Mouse (Mus musculus) megakaryocyte, embryonic 14.5 days (primary cell): Measurements from ENCODE around the gene Zfp148. TPM values are rescaled to one million over a fixed set of nuclear protein-coding genes. Genes with fewer than 3 reads are reported as not detected.

ENCODE experiments used
- H3K27me3 ChIP-seq: replicated peaks from 2 replicates; pipeline ENCODE3; 2012; ENCODE audit warnings: inconsistent platforms
- H3K36me3 ChIP-seq: replicated peaks from 2 replicates; pipeline ENCODE3; 2012; ENCODE audit warnings: low read length, inconsistent platforms, mixed read lengths
- H3K4me1 ChIP-seq: 2 replicates; pipeline ENCODE4 v1.6.1; 2012; ENCODE audit warnings: inconsistent platforms
- H3K4me3 ChIP-seq: replicated peaks from 2 replicates; pipeline ENCODE3; 2012; ENCODE audit warnings: moderate library complexity, mild to moderate bottlenecking, inconsistent platforms
- H3K9me3 ChIP-seq: 2 replicates; pipeline ENCODE4 v1.6.1; 2012; ENCODE audit warnings: inconsistent platforms
- FLI1 ChIP-seq: IDR thresholded peaks from 2 replicates; pipeline ENCODE4 v1.6.1; 2012; ENCODE audit warnings: low read length, inconsistent platforms, mixed read lengths
- GATA1 ChIP-seq: IDR thresholded peaks from 3 replicates; pipeline ENCODE4 v1.6.1; 2012; ENCODE audit warnings: mixed read lengths, low read length, inconsistent platforms, borderline replicate concordance
- polyA plus RNA-seq: library from polyadenylated mRNA; stranded (reverse); fragments of >175 nt; gene quantifications from 2 replicates; pipeline ENCODE4 v1.2.3, GENCODE M21; 2012; ENCODE audit warnings: low replicate concordance; ENCODE audit not compliant: insufficient read depth

The Zfp148 gene
- polyA plus RNA-seq, 1 experiment, result 0.32 TPM

DNA sequence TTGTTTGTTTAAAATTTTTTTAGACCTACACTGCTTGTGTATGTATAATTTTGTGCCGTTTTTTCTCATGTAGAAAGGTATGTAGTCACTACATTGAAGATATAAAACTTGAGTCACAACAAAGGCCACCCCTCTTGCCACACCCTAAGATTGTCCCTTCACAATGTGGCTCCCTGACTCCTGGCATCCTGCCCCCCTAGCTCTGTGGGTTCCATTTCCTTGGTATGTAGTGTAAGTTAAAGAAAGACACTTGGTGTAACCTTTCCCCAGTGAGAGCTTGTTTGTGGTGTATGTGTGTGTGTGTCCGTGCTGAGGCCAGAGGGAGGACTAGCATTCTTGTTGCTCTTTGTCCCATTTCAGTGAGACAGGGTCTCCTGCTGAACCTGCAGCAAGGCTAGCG lies 23.4 kb downstream of the Zfp148 start:
- peaks cover 59% of the 10 kb centered on the region for H3K4me1 ChIP-seq
- TF ChIP-seq GATA1, result no peak
- no peak for TF ChIP-seq FLI1
- H3K4me3 ChIP-seq, result no peak overlapping the region
- no peaks in the 10 kb centered on the region for H3K27me3 ChIP-seq
- H3K36me3 ChIP-seq, result peaks cover 8% of the 10 kb centered on the region
- no peaks in the 10 kb centered on the region for H3K9me3 ChIP-seq

DNA sequence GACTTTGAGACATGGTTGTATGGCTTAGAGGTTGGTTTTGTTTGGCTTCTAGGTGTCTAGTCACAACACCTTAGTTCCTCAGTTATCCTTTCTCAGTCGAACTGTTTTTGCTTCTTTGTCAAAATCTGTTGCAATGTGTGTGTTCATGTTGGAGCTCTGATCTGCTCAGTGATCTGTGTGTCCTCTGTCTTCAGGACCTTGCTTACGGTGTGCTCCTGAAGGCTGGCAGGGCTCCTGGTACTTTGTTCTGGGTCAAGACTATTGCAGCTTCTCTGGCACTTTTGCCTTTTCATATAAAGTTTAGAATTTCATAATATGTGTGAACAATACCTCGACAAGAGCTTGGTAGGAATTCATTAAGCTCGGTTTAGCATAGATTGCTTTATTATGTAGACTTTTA lies 24.9 kb downstream of the Zfp148 start:
- Histone ChIP-seq H3K4me1 (peaks cover 58% of the 10 kb centered on the region), H3K9me3 (no peaks in the 10 kb centered on the region), H3K36me3 (peaks cover 8% of the 10 kb centered on the region), H3K4me3 (no peak overlapping the region), H3K27me3 (no peaks in the 10 kb centered on the region)
- no peak for TF ChIP-seq GATA1
- no peak for TF ChIP-seq FLI1

DNA sequence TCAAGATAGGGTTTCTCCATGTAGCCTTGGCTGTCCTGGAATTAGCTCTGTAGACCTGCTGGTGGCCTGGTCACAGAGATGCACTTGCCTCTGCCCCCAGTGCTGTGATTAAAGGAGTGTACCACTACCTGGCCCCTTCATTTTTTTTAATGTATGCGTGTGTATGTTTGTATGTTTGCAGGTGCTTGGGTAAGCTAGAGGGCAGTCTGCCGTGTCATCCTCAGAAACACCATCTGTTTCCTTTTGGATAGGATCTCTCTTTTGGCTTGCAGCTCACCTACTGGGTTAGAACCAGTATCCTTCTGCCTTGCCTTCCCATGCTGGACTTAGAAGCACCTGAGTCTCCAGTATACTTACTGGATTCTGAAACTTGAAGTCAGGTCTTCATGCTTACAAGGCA lies 29.5 kb downstream of the Zfp148 start:
- Histone ChIP-seq H3K9me3 (no peaks in the 10 kb centered on the region), H3K36me3 (peaks cover 11% of the 10 kb centered on the region), H3K27me3 (no peaks in the 10 kb centered on the region), H3K4me3 (no peak overlapping the region), H3K4me1 (peaks cover 65% of the 10 kb centered on the region)
- TF ChIP-seq GATA1, result no peak
- TF ChIP-seq FLI1, result no peak

DNA sequence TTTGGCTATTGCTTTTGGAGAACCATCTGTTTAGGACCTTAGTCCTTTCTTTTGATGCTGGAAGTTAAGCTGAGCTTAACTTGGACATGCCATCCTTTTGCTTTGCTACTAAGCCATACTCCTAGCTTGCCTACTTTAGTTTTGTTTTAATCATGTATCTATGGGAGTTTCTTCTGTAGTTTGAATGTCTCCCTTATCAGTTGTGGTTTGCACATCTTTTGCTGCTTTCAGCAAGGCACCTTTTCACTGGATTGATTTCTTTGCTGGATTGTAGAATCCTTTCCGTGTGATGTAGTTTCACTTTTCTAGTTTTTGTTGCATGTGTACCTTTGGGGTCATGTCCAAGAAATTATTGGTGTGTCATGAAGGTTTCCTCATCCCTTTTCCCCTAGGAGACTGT lies 30.0 kb downstream of the Zfp148 start:
- Histone ChIP-seq H3K27me3 (no peaks in the 10 kb centered on the region), H3K36me3 (peaks cover 11% of the 10 kb centered on the region), H3K4me3 (no peak overlapping the region), H3K4me1 (peaks cover 65% of the 10 kb centered on the region), H3K9me3 (no peaks in the 10 kb centered on the region)
- TF ChIP-seq FLI1, result no peak
- no peak for TF ChIP-seq GATA1

DNA sequence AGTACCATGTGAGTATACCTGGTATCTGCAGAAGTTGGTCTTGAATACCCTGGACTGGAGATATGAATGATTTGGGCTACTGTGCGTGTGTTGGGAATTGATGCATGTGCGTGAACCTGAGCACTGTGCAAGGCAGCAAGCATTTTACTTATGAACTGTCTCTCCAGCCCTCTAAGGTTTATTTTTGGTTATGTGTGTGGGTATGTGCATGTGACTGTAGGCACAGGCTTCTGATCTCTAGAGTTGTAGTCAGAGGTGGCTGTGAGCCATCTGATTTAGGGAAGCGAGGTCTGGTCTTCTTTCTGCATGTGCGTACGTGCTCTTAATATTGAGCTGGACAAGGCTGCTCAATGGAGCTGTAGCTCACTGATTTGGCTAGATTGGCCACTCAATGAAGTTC lies 33.6 kb downstream of the Zfp148 start:
- Histone ChIP-seq H3K27me3 (no peaks in the 10 kb centered on the region), H3K4me3 (no peak overlapping the region), H3K36me3 (peaks cover 5% of the 10 kb centered on the region), H3K4me1 (peaks cover 85% of the 10 kb centered on the region), H3K9me3 (no peaks in the 10 kb centered on the region)
- TF ChIP-seq FLI1 (no peak), GATA1 (no peak)

DNA sequence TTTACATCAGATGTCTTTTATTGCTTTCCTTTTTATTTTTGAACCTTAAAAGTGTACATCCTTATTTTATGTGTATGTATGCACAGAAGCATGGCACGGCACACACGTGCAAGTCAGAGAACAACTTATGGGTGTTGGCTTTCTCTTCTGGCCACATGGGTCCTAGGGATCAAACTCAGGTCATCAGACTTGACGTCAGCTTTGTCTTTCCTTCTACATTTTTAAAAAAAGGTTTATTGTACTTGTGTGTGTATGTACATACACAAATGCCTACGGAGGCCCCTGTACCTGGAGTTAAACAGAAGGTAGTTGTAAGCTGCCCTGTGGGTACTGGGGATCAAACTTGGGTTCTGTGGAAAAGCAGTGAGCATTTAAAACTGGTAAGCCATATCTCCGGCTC lies 35.0 kb downstream of the Zfp148 start:
- Histone ChIP-seq H3K27me3 (no peaks in the 10 kb centered on the region), H3K36me3 (peaks cover 10% of the 10 kb centered on the region), H3K4me1 (peaks cover 83% of the 10 kb centered on the region), H3K4me3 (no peak overlapping the region), H3K9me3 (no peaks in the 10 kb centered on the region)
- TF ChIP-seq GATA1, result no peak
- TF ChIP-seq FLI1, result no peak

DNA sequence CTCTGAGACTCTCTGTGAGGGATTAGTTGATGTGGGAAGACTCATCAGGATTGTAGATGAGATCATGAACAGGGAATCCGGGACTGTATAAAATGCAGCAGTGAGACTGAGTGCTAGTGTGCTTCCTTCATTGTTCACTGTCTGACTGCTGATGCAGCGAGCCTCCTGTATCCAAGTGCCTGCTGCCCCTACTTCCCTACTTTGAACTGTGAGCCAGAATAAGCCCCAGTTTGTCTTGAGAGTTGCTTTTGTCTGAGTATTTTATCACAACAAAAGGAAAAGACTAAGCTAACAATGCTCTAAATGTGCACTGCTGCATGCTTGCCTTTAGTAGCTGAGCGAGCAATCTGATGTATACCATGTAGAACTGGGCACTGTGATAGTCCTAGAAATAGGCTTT lies 47.7 kb downstream of the Zfp148 start:
- Histone ChIP-seq H3K4me3 (peak overlapping the region; percentile 7), H3K36me3 (peaks cover 64% of the 10 kb centered on the region), H3K27me3 (no peaks in the 10 kb centered on the region), H3K4me1 (peaks cover 38% of the 10 kb centered on the region), H3K9me3 (no peaks in the 10 kb centered on the region)
- TF ChIP-seq FLI1 (no peak), GATA1 (no peak)

DNA sequence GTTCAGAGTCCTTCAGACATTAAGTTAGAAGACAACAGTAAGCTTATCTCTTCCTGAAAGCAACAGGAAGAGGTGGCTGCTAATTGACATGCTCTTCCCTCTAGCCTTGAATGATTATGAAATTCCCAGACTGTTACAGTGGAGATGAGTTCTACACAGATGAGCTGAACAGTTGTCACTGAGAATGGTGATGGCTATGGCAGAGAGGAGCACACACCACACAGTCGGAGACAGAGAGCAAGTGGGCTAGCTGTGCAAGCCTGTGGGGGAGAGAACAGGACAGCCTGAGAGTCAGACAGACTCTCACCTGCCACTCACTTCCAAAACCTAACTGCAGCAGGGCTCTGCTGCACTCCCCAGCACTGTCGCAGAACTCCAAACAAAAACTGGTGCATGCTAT lies 51.0 kb downstream of the Zfp148 start:
- Histone ChIP-seq H3K9me3 (no peaks in the 10 kb centered on the region), H3K4me3 (peak overlapping the region; percentile 35), H3K4me1 (peaks cover 32% of the 10 kb centered on the region), H3K27me3 (no peaks in the 10 kb centered on the region), H3K36me3 (peaks cover 65% of the 10 kb centered on the region)
- TF ChIP-seq FLI1 (no peak), GATA1 (peak; percentile 28; the same call in 1 of the 3 replicates)

DNA sequence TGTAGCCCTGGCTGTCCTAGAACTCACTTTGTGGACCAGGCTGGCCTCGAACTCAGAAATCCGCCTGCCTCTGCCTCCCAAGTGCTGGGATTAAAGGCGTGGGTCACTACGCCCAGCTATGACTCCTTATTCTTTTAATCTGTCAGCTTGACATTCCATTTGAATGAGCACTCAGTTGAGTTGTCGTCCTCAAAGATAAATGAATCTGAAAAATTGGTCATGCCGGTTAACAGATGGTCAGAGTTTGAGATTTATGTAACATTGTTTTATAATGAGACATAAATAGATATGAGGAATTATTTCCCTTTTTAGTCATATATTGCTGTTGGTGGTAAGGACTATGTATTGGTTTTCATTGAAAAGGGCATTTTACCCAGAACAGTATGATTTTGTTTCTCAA lies 60.4 kb downstream of the Zfp148 start:
- H3K27me3 ChIP-seq, result no peaks in the 10 kb centered on the region
- TF ChIP-seq FLI1, result no peak
- TF ChIP-seq GATA1, result no peak
- peaks cover 44% of the 10 kb centered on the region for H3K36me3 ChIP-seq
- no peak overlapping the region for H3K4me3 ChIP-seq
- H3K9me3 ChIP-seq, result no peaks in the 10 kb centered on the region
- H3K4me1 ChIP-seq, result peaks cover 26% of the 10 kb centered on the region

DNA sequence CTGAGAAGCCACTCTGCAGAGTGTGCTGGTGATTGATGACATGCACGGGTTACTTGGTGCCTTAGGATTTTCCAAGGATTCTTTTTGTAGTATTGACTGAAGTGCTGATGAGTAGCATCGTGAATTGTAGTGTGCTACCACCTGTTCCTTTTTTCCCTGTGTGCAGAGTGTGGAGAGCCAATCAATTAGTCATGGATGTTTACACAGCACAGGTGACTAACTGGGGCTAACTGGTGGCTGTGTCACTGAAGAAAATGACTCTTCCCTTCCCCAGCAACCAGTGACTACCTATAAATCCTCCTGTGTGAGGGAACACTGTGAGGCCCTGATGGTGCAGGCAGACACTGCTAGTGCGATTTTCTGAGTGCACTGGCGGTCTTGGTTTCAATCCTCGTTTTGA lies 66.2 kb downstream of the Zfp148 start:
- Histone ChIP-seq H3K4me1 (peaks cover 22% of the 10 kb centered on the region), H3K36me3 (peaks cover 37% of the 10 kb centered on the region), H3K27me3 (no peaks in the 10 kb centered on the region), H3K4me3 (no peak overlapping the region), H3K9me3 (no peaks in the 10 kb centered on the region)
- TF ChIP-seq GATA1 (no peak), FLI1 (no peak)

DNA sequence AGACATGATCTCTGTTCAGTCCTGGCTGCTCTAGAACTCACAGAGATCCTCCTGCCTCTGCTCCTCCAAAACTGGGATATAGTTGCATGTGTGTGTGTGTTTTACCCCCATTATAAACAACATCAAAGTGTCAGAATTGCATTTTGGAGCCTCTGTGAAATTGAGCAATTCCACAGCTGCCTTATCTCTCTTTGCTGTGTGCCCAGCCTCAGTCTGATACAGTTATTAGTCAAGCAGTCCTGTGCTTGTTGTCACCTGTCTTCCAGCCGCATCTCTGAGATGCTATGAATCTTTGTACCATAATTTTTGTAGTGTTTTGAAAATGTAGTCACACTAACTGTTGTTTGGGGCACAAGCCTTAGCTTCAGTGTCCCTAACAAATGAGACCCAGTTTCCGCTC lies 73.2 kb downstream of the Zfp148 start:
- H3K4me1 ChIP-seq, result peaks cover 30% of the 10 kb centered on the region

More for the DNA sequence above, 73.2 kb downstream of the Zfp148 start:
- no peaks in the 10 kb centered on the region for H3K9me3 ChIP-seq
- H3K4me3 ChIP-seq, result no peak overlapping the region
- TF ChIP-seq FLI1 (no peak), GATA1 (no peak)
- no peaks in the 10 kb centered on the region for H3K27me3 ChIP-seq
- peaks cover 47% of the 10 kb centered on the region for H3K36me3 ChIP-seq
